Mouse (Mus musculus): ENCODE results near the gene Naxe. TPM values are rescaled to one million over a fixed set of nuclear protein-coding genes. Genes with fewer than 3 reads are reported as not detected.

Naxe gene
- polyA plus RNA-seq, 1 experiment: 79.5 TPM

- DNase-seq (ENCODE audit: extremely low spot score in 1 of 2, low spot score in 1 of 2): no peak
Observed at GRCm38 (mm10) chr3:88068386-88068785, 10.1 kb upstream of the Naxe start.

DNA sequence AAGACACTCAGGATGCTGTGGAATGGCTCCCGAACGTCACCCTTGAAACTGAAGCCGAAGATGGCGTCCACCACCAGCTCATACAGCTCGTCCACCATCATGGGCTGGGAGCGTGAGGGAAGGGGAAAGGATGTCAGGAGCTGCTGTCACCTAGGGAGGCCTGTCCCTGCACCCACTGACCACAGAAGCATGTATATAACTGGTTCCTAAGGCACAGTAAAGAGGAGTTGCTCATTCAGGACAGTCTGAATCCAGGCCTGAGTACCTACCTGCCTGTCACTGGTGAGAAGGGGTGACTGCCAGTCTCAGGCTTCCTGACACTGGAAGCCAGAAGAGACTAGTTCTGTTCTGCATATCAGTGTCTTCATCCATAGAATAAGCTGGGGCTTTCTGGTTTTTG lies 1.3 kb downstream of the Naxe start:
- no peak for DNase-seq (ENCODE audit: extremely low spot score in 1 of 2, low spot score in 1 of 2)

DNA sequence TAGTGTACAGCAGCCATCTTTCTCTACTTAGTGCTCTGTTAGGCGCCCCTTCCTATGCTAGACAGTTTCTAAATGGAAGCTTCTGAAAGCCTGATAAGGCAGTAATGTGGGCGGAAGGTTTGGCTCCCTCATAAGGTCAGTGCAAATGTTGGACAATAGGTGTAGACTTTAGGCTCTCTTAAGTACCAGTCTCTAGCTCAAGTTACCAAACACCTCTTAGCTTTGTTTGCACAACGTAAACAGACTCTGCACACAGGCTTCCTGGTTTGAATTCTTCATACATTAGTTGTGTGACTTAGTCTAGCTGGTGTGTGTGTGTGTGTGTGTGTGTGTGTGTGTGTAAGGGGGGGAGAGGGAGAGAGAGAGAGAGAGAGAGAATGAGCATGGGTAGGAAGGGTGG lies 8.8 kb downstream of the Naxe start:
- DNase-seq (ENCODE audit: extremely low spot score in 1 of 2, low spot score in 1 of 2): no peak

DNA sequence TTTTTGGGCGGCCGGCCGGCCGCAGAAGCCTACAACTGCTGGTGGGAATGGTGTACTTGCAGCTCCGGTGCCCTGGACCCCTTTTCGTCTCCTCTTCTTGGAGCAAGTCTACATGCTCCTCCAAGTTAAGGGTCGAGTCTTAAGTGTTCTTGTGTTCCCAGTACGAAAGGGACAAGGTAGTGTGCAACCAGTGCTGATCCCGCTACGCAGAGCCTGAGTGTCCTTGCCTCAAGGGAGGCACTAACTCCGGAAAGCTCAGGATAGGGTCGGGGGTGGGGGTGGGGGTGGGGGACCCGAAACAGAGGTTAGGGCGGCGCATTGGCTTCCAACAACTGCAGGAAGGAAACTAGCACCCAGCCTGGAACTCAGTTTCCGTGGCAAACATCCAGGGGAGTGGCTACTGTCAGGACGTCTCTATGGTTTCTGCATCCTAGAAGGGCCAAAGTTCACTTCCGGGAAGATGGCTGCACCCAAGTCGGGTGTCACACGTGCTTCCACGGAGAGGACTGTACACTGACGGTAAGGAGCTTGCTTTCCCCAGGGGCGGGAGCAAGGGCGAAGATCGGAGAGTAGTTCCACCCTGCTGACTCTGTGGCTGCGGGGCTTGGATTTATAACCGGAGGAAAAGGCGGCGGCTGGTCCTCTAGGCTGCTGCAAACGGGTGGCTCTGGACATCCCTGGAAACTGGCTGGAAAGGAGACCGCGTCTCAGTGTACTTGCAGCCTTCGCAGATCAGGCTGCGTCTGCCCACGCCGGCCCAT lies 15.5 kb downstream of the Naxe start, which contains the start of gene Gpatch4:
Gene Gpatch4, plus strand, starts transcription at position 448 of the 761 bp plus-strand sequence.
- DNase-seq (ENCODE audit: extremely low spot score in 1 of 2, low spot score in 1 of 2): peak; percentile 83 to 97

GRCm38 (mm10) chr3:88035561-88036293 lies 22.6 kb downstream of the Naxe start:
- DNase-seq (ENCODE audit: extremely low spot score in 1 of 2, low spot score in 1 of 2): no peak

GRCm38 (mm10) chr3:88033506-88033905 lies 24.8 kb downstream of the Naxe start:
- DNase-seq (ENCODE audit: extremely low spot score in 1 of 2, low spot score in 1 of 2): no peak

- peak in 1 of 2 experiments; percentile 51 for DNase-seq (ENCODE audit: extremely low spot score in 1 of 2, low spot score in 1 of 2)
Observed at GRCm38 (mm10) chr3:88030608-88031395, 27.5 kb downstream of the Naxe start.

DNA sequence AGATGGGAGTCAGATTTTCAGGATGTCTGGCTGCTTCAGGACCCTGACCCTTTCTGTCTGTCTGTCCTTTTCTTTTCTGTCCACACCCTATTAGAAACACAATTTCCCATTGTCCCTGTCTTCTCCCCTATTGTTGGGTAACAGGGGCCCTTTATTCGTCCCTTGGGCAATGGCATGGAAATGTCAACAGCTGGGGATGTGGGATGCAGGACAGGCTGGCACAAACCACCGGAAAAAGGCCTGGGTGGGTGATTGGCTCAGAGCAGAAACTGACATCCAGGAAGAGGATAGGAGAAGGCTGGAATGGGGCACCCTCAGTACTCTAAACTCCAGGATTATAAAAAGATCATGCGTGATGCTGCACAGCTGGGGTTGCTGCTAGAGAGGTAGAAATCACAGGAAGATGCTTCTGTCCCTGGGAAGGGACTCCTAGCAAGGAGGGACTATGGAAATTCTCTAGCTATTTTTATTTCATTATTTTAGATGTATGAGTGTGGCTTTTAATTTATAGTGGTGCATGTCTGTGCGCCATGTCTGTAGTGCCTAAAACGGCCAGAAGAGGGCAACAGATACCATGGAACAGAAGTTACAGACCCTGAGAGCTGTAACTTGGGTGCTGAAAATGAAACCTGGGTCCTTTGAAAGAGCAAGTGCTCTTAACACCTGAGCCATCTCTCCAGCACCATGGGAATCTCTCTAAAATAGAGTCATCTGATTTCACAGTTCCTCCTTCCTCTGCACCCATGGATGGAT lies 30.7 kb downstream of the Naxe start, which contains the start of gene Hapln2:
Gene Hapln2, minus strand, starts transcription at position 150 of the 753 bp plus-strand sequence.
- peak in 1 of 2 experiments; percentile 20 for DNase-seq (ENCODE audit: extremely low spot score in 1 of 2, low spot score in 1 of 2)

DNA sequence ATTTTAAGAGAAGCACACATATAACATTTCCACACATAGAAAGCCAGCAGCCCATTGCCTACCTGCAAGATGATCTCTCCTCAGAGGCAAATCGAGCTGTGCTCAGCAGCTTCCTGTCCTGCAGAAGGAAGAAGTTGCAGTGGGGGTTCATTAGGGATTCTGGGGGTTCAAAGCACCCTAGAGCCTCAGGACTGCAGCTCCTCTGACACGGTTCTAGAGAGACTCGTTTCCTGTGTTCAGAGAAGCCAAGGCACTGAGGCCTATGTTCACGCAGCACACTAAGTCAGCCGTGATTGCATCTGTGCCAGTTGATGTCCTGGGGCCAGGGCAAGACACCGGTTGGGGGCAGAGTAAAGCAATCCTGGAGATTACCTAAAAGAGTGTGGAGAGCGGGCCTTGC lies 31.5 kb downstream of the Naxe start:
- DNase-seq (ENCODE audit: extremely low spot score in 1 of 2, low spot score in 1 of 2): no peak

GRCm38 (mm10) chr3:88023192-88024074 lies 34.9 kb downstream of the Naxe start:
- no peak for DNase-seq (ENCODE audit: extremely low spot score in 1 of 2, low spot score in 1 of 2)

GRCm38 (mm10) chr3:88022322-88023191 lies 35.7 kb downstream of the Naxe start:
- DNase-seq (ENCODE audit: extremely low spot score in 1 of 2, low spot score in 1 of 2): peak in 1 of 2 experiments; percentile 81

DNA sequence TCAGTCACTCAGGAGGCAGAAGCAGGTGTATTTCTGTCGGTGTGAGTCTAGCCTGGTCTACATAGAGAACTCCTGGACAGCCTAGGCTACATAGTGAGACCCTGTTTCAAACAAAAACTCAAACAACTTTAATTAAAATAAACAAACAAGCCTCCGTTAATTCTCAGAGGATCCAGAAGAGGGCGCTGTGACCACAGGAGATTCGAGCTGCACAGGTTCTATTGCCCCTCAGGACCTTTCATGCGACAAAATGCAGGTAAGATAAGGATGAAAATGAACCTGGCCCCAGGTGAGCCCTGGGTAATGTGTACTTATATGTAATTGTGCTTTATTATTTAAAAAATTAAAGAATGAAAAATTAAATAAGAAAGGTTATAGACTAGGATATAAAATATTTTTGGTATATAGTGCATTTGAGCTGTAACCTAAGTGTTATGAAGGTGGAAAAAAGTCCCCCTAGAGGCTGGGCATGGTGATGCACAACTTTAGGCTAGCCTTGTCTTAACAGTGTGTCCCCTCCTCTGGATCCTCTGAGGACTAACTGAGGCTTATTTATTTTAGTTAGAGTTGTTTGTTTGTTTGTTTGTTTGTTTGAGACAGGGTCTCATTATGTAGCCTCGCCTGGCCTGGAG lies 47.5 kb downstream of the Naxe start:
- DNase-seq (ENCODE audit: extremely low spot score in 1 of 2, low spot score in 1 of 2): no peak

Other genes with a start within 250 kb of the Naxe start
- 9.9 and 10.2 TPM in 2 replicates for gene Pear1, start 234.2 kb downstream of the Naxe start, polyA plus RNA-seq (2012; rRNA removed)
- 0.02 and 0.06 TPM in 2 replicates for gene Sh2d2a, start 211.7 kb downstream of the Naxe start, polyA plus RNA-seq (2012; rRNA removed)
- gene Prcc, start 172.9 kb downstream of the Naxe start, polyA plus RNA-seq (2012; rRNA removed): 38.8 and 40.2 TPM in 2 replicates
- gene Hdgf, start 152.2 kb downstream of the Naxe start, polyA plus RNA-seq (2012; rRNA removed): 171 and 183 TPM in 2 replicates
- gene Mrpl24, start 139.0 kb downstream of the Naxe start, polyA plus RNA-seq (2012; rRNA removed): 80.0 and 80.7 TPM in 2 replicates
- 12.9 and 13.9 TPM in 2 replicates for gene Isg20l2, start 128.2 kb downstream of the Naxe start, polyA plus RNA-seq (2012; rRNA removed)
- gene Rrnad1, start 127.8 kb downstream of the Naxe start, polyA plus RNA-seq (2012; rRNA removed): 42.4 and 46.4 TPM in 2 replicates
- gene Crabp2, start 109.8 kb downstream of the Naxe start, polyA plus RNA-seq (2012; rRNA removed): 9.2 and 11.0 TPM in 2 replicates
- 4.3 and 4.8 TPM in 2 replicates for gene Nes, start 87.4 kb downstream of the Naxe start, polyA plus RNA-seq (2012; rRNA removed)
- gene Bcan, start 58.3 kb downstream of the Naxe start, polyA plus RNA-seq (2012; rRNA removed): 359 and 380 TPM in 2 replicates
- gene Hapln2, start 30.9 kb downstream of the Naxe start, polyA plus RNA-seq (2012; rRNA removed): 28.5 and 39.4 TPM in 2 replicates
- gene Gpatch4, start 15.4 kb downstream of the Naxe start, polyA plus RNA-seq (2012; rRNA removed): 13.7 and 14.4 TPM in 2 replicates
- gene Ttc24, start 19.8 kb upstream of the Naxe start, polyA plus RNA-seq (2012; rRNA removed): not detected in 2 replicates
- 0.64 and 0.74 TPM in 2 replicates for gene Iqgap3, start 23.5 kb upstream of the Naxe start, polyA plus RNA-seq (2012; rRNA removed)
- gene Mef2d, start 83.9 kb upstream of the Naxe start, polyA plus RNA-seq (2012; rRNA removed): 137 and 138 TPM in 2 replicates
- gene Rhbg, start 196.2 kb upstream of the Naxe start, polyA plus RNA-seq (2012; rRNA removed): not detected in 2 replicates
- not detected in 2 replicates for gene Gm38392, start 228.7 kb upstream of the Naxe start, polyA plus RNA-seq (2012; rRNA removed)
- 4.2 and 5.1 TPM in 2 replicates for gene Tsacc, start 238.5 kb upstream of the Naxe start, polyA plus RNA-seq (2012; rRNA removed)
- gene Cct3, start 238.6 kb upstream of the Naxe start, polyA plus RNA-seq (2012; rRNA removed): 141 and 157 TPM in 2 replicates

Data from frontal cortex, adult 2 months (tissue).